Mouse (Mus musculus): ENCODE measurements around the gene Cobll1. TPM values are rescaled to one million over a fixed set of nuclear protein-coding genes. Genes with fewer than 3 reads are reported as not detected.
A peak's percentile ranks its signal among the peaks of the same experiment; 100 is the strongest.

Gene Cobll1
- polyA plus RNA-seq, 1 experiment from 2014 or later, result 2.8 TPM

DNA sequence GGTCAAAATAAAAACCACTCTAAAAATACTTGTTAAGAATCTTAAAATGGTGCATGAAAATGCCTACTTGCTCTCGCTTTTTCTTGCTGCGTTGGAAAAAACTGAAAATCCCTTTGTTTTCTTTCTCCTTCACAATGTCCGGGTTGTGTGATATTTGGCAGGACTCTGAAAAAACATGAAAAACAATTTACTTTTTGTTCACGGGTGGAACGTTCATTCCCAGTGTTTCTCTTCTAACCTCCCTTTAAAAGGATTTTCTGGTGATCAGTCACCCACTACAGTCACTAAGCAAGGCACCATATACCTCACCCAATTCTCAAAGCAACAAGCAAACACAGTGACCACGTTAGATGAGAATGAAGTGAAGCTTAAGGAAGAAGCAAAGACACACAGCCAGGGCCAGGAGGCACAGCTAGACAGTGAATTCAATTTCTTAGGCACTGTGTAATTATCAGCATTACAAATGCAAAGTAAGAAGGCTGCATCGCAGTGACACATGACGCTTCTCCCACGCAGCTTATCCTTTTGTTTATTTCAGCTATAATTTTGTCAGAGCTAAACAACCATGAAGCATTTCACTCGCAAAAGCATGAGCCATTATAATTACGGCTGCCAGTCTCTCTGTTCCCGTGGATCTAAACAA is 112.9 kb downstream of the Cobll1 start:
- Histone ChIP-seq H3K27ac (ENCODE audit: low read depth, low read length) (no peak overlapping the region), H3K4me3 (ENCODE audit: low read length) (no peak overlapping the region), H3K36me3 (ENCODE audit: control insufficient read depth, insufficient read depth, low read length) (no peaks in the 10 kb centered on the region), H3K4me1 (ENCODE audit: control insufficient read depth, insufficient read depth, low read depth, low read length) (no peaks in the 10 kb centered on the region), H3K27me3 (replicated peaks; ENCODE audit: control insufficient read depth, insufficient read depth, low read length) (no peaks in the 10 kb centered on the region), H3K9me3 (ENCODE audit: control insufficient read depth, low read length) (no peaks in the 10 kb centered on the region), H3K4me2 (ENCODE audit: low read length) (peak overlapping the region; percentile 28; the same call in 1 of the 2 replicates), H3K9ac (ENCODE audit: low read depth, low read length) (peak overlapping the region; percentile 19; the same call in 1 of the 2 replicates)
- 37% methylated on average over 12 of the region's 12 CpGs for WGBS
- peak; percentile 67; the same call in 1 of the 2 replicates for ATAC-seq

DNA sequence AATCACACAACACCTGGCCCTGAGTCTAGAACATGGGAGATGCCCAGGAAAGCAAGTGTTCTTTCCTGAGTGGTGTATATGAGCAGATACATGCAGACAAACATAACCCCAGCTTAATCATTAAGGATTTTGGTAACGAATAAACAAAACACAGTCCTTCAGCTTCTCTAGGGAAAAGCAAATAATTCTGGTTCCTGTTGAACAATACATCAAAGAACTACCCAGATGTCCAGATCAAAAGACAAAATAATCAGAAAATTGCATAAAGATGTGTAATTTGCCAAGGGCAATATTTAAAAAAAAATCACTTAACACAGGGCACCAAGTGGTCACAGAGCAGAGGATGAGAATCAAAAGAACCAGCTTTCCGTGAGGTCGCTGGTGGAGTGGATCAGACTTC is 115.5 kb downstream of the Cobll1 start:
- Histone ChIP-seq H3K36me3 (ENCODE audit: control insufficient read depth, insufficient read depth, low read length) (no peaks in the 10 kb centered on the region), H3K9me3 (ENCODE audit: control insufficient read depth, low read length) (no peaks in the 10 kb centered on the region), H3K9ac (ENCODE audit: low read depth, low read length) (no peak overlapping the region), H3K4me2 (ENCODE audit: low read length) (no peak overlapping the region), H3K4me1 (ENCODE audit: control insufficient read depth, insufficient read depth, low read depth, low read length) (no peaks in the 10 kb centered on the region), H3K4me3 (ENCODE audit: low read length) (no peak overlapping the region), H3K27ac (ENCODE audit: low read depth, low read length) (no peak overlapping the region), H3K27me3 (replicated peaks; ENCODE audit: control insufficient read depth, insufficient read depth, low read length) (no peaks in the 10 kb centered on the region)
- WGBS, result 82% methylated on average over 3 of the region's 3 CpGs
- no peak for ATAC-seq

GRCm38 (mm10) chr2:65121435-65121834 is 117.8 kb downstream of the Cobll1 start:
- H3K27ac ChIP-seq (ENCODE audit: low read depth, low read length), result no peak overlapping the region
- ATAC-seq, result no peak
- no peak overlapping the region for H3K4me2 ChIP-seq (ENCODE audit: low read length)
- H3K4me3 ChIP-seq (ENCODE audit: low read length), result no peak overlapping the region
- no peak overlapping the region for H3K9ac ChIP-seq (ENCODE audit: low read depth, low read length)
- H3K4me1 ChIP-seq (ENCODE audit: control insufficient read depth, insufficient read depth, low read depth, low read length), result no peaks in the 10 kb centered on the region
- H3K9me3 ChIP-seq (ENCODE audit: control insufficient read depth, low read length), result no peaks in the 10 kb centered on the region
- no peaks in the 10 kb centered on the region for H3K27me3 ChIP-seq (replicated peaks; ENCODE audit: control insufficient read depth, insufficient read depth, low read length)
- H3K36me3 ChIP-seq (ENCODE audit: control insufficient read depth, insufficient read depth, low read length), result no peaks in the 10 kb centered on the region
- WGBS, result 4% methylated on average over 1 of the region's 1 CpGs

- Histone ChIP-seq H3K4me2 (ENCODE audit: low read length) (no peak overlapping the region), H3K4me1 (ENCODE audit: control insufficient read depth, insufficient read depth, low read depth, low read length) (no peaks in the 10 kb centered on the region), H3K9ac (ENCODE audit: low read depth, low read length) (no peak overlapping the region), H3K36me3 (ENCODE audit: control insufficient read depth, insufficient read depth, low read length) (no peaks in the 10 kb centered on the region), H3K4me3 (ENCODE audit: low read length) (no peak overlapping the region), H3K9me3 (ENCODE audit: control insufficient read depth, low read length) (no peaks in the 10 kb centered on the region), H3K27ac (ENCODE audit: low read depth, low read length) (no peak overlapping the region), H3K27me3 (replicated peaks; ENCODE audit: control insufficient read depth, insufficient read depth, low read length) (no peaks in the 10 kb centered on the region)
- 76% methylated on average over 3 of the region's 3 CpGs for WGBS
- ATAC-seq, result no peak
These were observed 118.2 kb downstream of the Cobll1 start for GRCm38 (mm10) chr2:65121012-65121411.

DNA sequence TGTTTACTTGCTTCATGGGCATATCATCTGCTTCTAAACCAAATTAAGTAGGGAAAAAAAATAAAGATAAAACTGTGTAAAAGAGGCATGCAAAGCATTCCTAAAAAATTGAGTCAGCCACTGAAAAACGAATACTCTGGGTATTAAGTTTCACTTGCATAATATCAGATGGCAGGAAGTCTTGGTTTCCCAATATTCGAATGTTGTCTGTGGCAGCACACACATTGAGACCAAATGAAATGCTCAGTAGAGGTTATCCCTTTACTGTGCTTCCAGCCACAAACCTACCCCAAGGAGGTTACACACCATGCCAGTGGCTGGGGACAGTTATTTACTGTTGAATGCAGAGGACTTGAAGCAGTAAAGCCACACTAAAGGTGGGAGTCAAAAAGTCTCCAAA is 119.1 kb downstream of the Cobll1 start:
- Histone ChIP-seq H3K27ac (ENCODE audit: low read depth, low read length) (no peak overlapping the region), H3K4me3 (ENCODE audit: low read length) (no peak overlapping the region), H3K9me3 (ENCODE audit: control insufficient read depth, low read length) (no peaks in the 10 kb centered on the region), H3K36me3 (ENCODE audit: control insufficient read depth, insufficient read depth, low read length) (no peaks in the 10 kb centered on the region), H3K27me3 (replicated peaks; ENCODE audit: control insufficient read depth, insufficient read depth, low read length) (no peaks in the 10 kb centered on the region), H3K4me1 (ENCODE audit: control insufficient read depth, insufficient read depth, low read depth, low read length) (no peaks in the 10 kb centered on the region), H3K4me2 (ENCODE audit: low read length) (no peak overlapping the region), H3K9ac (ENCODE audit: low read depth, low read length) (no peak overlapping the region)
- WGBS, result 81% methylated on average over 2 of the region's 2 CpGs
- ATAC-seq, result no peak

- Histone ChIP-seq H3K4me1 (ENCODE audit: control insufficient read depth, insufficient read depth, low read depth, low read length) (no peaks in the 10 kb centered on the region), H3K9ac (ENCODE audit: low read depth, low read length) (no peak overlapping the region), H3K9me3 (ENCODE audit: control insufficient read depth, low read length) (no peaks in the 10 kb centered on the region), H3K27me3 (replicated peaks; ENCODE audit: control insufficient read depth, insufficient read depth, low read length) (no peaks in the 10 kb centered on the region), H3K4me2 (ENCODE audit: low read length) (no peak overlapping the region), H3K27ac (ENCODE audit: low read depth, low read length) (no peak overlapping the region), H3K4me3 (ENCODE audit: low read length) (no peak overlapping the region), H3K36me3 (ENCODE audit: control insufficient read depth, insufficient read depth, low read length) (no peaks in the 10 kb centered on the region)
- no peak for ATAC-seq
- 68% methylated on average over 8 of the region's 8 CpGs for WGBS
These were observed 119.5 kb downstream of the Cobll1 start for GRCm38 (mm10) chr2:65119667-65120066.

GRCm38 (mm10) chr2:65119076-65119475 is 120.1 kb downstream of the Cobll1 start:
- no peak overlapping the region for H3K27ac ChIP-seq (ENCODE audit: low read depth, low read length)
- H3K27me3 ChIP-seq (replicated peaks; ENCODE audit: control insufficient read depth, insufficient read depth, low read length), result no peaks in the 10 kb centered on the region
- 97% methylated on average over 2 of the region's 2 CpGs for WGBS
- H3K36me3 ChIP-seq (ENCODE audit: control insufficient read depth, insufficient read depth, low read length), result no peaks in the 10 kb centered on the region
- no peak overlapping the region for H3K4me2 ChIP-seq (ENCODE audit: low read length)
- H3K4me1 ChIP-seq (ENCODE audit: control insufficient read depth, insufficient read depth, low read depth, low read length), result no peaks in the 10 kb centered on the region
- H3K4me3 ChIP-seq (ENCODE audit: low read length), result no peak overlapping the region
- H3K9me3 ChIP-seq (ENCODE audit: control insufficient read depth, low read length), result no peaks in the 10 kb centered on the region
- ATAC-seq, result no peak
- H3K9ac ChIP-seq (ENCODE audit: low read depth, low read length), result no peak overlapping the region

DNA sequence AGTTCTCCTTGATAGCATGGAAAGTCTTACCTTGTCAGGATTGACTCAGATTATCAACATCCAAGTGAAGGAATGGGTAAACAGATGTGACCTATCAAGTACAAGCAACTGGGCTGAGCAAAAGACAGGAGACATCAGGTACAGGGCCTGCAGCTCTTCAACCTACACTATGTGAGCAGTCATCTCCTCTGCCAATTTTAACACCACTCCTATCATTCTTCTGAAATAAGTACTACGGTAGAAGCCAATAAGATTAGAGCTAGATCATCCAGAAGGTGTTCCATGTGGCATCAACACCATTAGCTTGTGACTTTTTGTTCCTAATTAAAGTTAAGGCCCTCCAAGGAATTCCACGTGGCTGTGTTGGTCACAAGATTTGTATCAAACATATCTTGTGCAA is 121.3 kb downstream of the Cobll1 start:
- Histone ChIP-seq H3K9ac (ENCODE audit: low read depth, low read length) (no peak overlapping the region), H3K4me3 (ENCODE audit: low read length) (no peak overlapping the region), H3K36me3 (ENCODE audit: control insufficient read depth, insufficient read depth, low read length) (no peaks in the 10 kb centered on the region), H3K4me1 (ENCODE audit: control insufficient read depth, insufficient read depth, low read depth, low read length) (no peaks in the 10 kb centered on the region), H3K4me2 (ENCODE audit: low read length) (no peak overlapping the region), H3K9me3 (ENCODE audit: control insufficient read depth, low read length) (no peaks in the 10 kb centered on the region), H3K27ac (ENCODE audit: low read depth, low read length) (no peak overlapping the region), H3K27me3 (replicated peaks; ENCODE audit: control insufficient read depth, insufficient read depth, low read length) (no peaks in the 10 kb centered on the region)
- WGBS, result 80% methylated on average over 2 of the region's 2 CpGs
- ATAC-seq, result no peak

- no peaks in the 10 kb centered on the region for H3K4me1 ChIP-seq (ENCODE audit: control insufficient read depth, insufficient read depth, low read depth, low read length)
- no peaks in the 10 kb centered on the region for H3K27me3 ChIP-seq (replicated peaks; ENCODE audit: control insufficient read depth, insufficient read depth, low read length)
- ATAC-seq, result no peak
- 73% methylated on average over 2 of the region's 2 CpGs for WGBS
- H3K4me2 ChIP-seq (ENCODE audit: low read length), result no peak overlapping the region
- no peak overlapping the region for H3K9ac ChIP-seq (ENCODE audit: low read depth, low read length)
- no peak overlapping the region for H3K4me3 ChIP-seq (ENCODE audit: low read length)
- H3K36me3 ChIP-seq (ENCODE audit: control insufficient read depth, insufficient read depth, low read length), result no peaks in the 10 kb centered on the region
- H3K27ac ChIP-seq (ENCODE audit: low read depth, low read length), result no peak overlapping the region
- no peaks in the 10 kb centered on the region for H3K9me3 ChIP-seq (ENCODE audit: control insufficient read depth, low read length)
These were observed 122.6 kb downstream of the Cobll1 start for GRCm38 (mm10) chr2:65116428-65117125.
